Mouse (Mus musculus): Measurements from ENCODE around the gene Fignl1.

DNA sequence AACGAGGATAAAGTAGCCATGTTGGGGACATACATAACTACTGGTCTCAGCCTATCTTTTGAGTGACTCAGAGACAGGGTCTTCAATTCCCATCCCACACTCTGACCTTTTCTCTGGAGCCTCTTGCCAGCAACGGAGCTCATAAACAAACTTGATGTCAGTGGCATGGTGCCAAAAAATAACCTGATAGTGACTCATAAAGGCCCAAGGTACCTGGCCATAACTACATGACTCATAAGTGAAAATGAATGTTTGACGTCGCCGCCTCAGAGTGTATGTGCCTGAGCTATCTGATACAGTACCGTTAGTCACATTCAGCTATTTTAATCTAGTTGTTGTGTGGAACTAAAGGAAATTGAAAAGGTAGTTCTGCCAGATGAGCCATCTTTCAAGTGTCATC, 16.9 kb upstream of the Fignl1 start:
- TF ChIP-seq CTCF (IDR thresholded peaks at IDR 0.05; ENCODE audit: control insufficient read depth, insufficient read depth, low read length): no peak
- TF ChIP-seq POLR2A (IDR thresholded peaks at IDR 0.05; ENCODE audit: borderline replicate concordance, control insufficient read depth, low read depth, low read length): no peak
